In the genomic region with DNA sequence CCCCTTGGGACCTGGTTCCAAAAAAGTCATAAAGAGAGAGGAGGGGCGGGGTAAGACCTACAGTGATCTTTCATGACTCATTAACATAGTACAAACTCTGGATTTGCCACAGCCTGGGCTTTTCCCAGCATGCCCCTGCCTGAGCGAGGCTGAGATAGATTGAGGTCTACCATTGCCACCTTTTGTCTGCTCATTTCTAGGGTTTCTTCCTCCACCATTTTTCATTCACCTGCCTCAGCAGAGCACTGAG, we compare ENCODE assay signal across 18 mouse cellular contexts. TPM values are rescaled to one million over a fixed set of nuclear protein-coding genes. Genes with fewer than 3 reads are reported as not detected.
DNase-seq lines count a peak whose midpoint lies in the region; ATAC-seq and TF ChIP-seq lines count a peak whose summit lies in the region.
"Had no signal": no experiment of that assay in that cellular context is flagged by ENCODE, and none has a peak within 500 bp of the region (broad histone marks: within the 10 kb centered on the region; RNA-seq: fewer than 3 reads in every experiment).

No protein-coding gene starts in this region.

- H3K4me2 ChIP-seq in forebrain, embryonic 14.5 days (ENCODE audit: low read length) = no peak overlapping the region
- no peak overlapping the region for H3K4me2 ChIP-seq in forebrain, embryonic 15.5 days (replicated peaks)
- no peak overlapping the region for H3K4me2 ChIP-seq in midbrain, embryonic 15.5 days
- H3K4me2 ChIP-seq in CH12.LX (ENCODE audit: insufficient read depth, low read depth, poor library complexity, severe bottlenecking) = peak overlapping the region; percentile 79
- H3K4me2 ChIP-seq in limb, embryonic 15.5 days = no peak overlapping the region
- H3K4me2 ChIP-seq: heart, embryonic 15.5 days; hindbrain, embryonic 13.5 days had no signal

- WGBS in forebrain, embryonic 14.5 days = 79% methylated on average over 2 of the region's 2 CpGs
- 85% methylated on average over 2 of the region's 2 CpGs for WGBS in forebrain, embryonic 15.5 days
- 86% methylated on average over 2 of the region's 2 CpGs for WGBS in midbrain, embryonic 10.5 days
- WGBS in midbrain, embryonic 15.5 days = 87% methylated on average over 2 of the region's 2 CpGs
- 87% methylated on average over 2 of the region's 2 CpGs for WGBS in limb, embryonic 15.5 days

- no peaks in the 10 kb centered on the region for H3K27me3 ChIP-seq in forebrain, embryonic 14.5 days (replicated peaks; ENCODE audit: control insufficient read depth, insufficient read depth, low read length)
- no peaks in the 10 kb centered on the region for H3K27me3 ChIP-seq in forebrain, embryonic 15.5 days
- H3K27me3 ChIP-seq in midbrain, embryonic 10.5 days (ENCODE audit: low read depth, poor library complexity, severe bottlenecking) = no peaks in the 10 kb centered on the region
- H3K27me3 ChIP-seq in midbrain, embryonic 15.5 days (replicated peaks) = no peaks in the 10 kb centered on the region
- no peaks in the 10 kb centered on the region for H3K27me3 ChIP-seq in CH12.LX (replicated peaks)
- H3K27me3 ChIP-seq in limb, embryonic 15.5 days = no peaks in the 10 kb centered on the region
- H3K27me3 ChIP-seq: heart, embryonic 15.5 days; hindbrain, embryonic 13.5 days had no signal

- no peak for TF ChIP-seq CTCF in CH12.LX (conservative IDR thresholded peaks at IDR 0.05 in 1 of 2, IDR thresholded peaks at IDR 0.05 in 1 of 2; ENCODE audit: low read depth in 2 of 2, low read length in 2 of 2)

- no peak for DNase-seq in forebrain, embryonic 14.5 days (ENCODE audit: low spot score)
- no peak for DNase-seq in midbrain, embryonic 10.5 days (ENCODE audit: low spot score)
- peak; percentile 80 for DNase-seq in CH12.LX (ENCODE audit: extremely low read depth)
- no peak for DNase-seq in kidney, postnatal 10 days
- DNase-seq: adrenal gland, adult 8-10 months; adrenal gland, postnatal 36 days; cerebellum, adult 2 months; heart, postnatal 14 days had no signal

- dilution Hi-C loops in CH12.LX (cut with MboI; ENCODE audit: extremely low pct_ligation_motif_present, extremely low pct_unique_long_range_greater_than_20kb, low sequenced_read_pairs) = no loop called here

- no peak; the same call in none of the 2 replicates for TF ChIP-seq RAD21 in CH12.LX (IDR thresholded peaks at IDR 0.05; ENCODE audit: low read depth, low read length)

- TF ChIP-seq POLR2A in CH12.LX (IDR thresholded peaks at IDR 0.05; ENCODE audit: low read depth, low read length) = no peak

- H3K79me2 ChIP-seq in CH12.LX (replicated peaks; ENCODE audit: control insufficient read depth, extremely low read depth, insufficient read depth, poor library complexity, severe bottlenecking) = no peaks in the 10 kb centered on the region

- in situ Hi-C loops in CH12.LX (cut with MboI; ENCODE audit: low pct_ligation_motif_present, low pct_unique_long_range_greater_than_20kb, low sequenced_read_pairs) = no loop called here

- no peak for ATAC-seq in forebrain, embryonic 14.5 days
- ATAC-seq in forebrain, embryonic 15.5 days (replicated peaks) = no peak
- no peak for ATAC-seq in midbrain, embryonic 15.5 days (replicated peaks)
- ATAC-seq in limb, embryonic 15.5 days (ENCODE audit: insufficient number of reproducible peaks, low FRiP score, low TSS enrichment, low read depth) = no peak

- H3K36me3 ChIP-seq in forebrain, embryonic 14.5 days (ENCODE audit: control insufficient read depth, insufficient read depth, low read length) = no peaks in the 10 kb centered on the region
- no peaks in the 10 kb centered on the region for H3K36me3 ChIP-seq in forebrain, embryonic 15.5 days
- no peaks in the 10 kb centered on the region for H3K36me3 ChIP-seq in midbrain, embryonic 10.5 days
- H3K36me3 ChIP-seq in midbrain, embryonic 15.5 days (replicated peaks) = no peaks in the 10 kb centered on the region
- H3K36me3 ChIP-seq in CH12.LX (replicated peaks in 1 of 2; ENCODE audit: control insufficient read depth in 1 of 2, insufficient read depth in 1 of 2, low read length in 1 of 2) = no peaks in the 10 kb centered on the region
- H3K36me3 ChIP-seq in limb, embryonic 15.5 days = no peaks in the 10 kb centered on the region
- H3K36me3 ChIP-seq: G1E; heart, embryonic 10.5 days; heart, embryonic 15.5 days; hindbrain, embryonic 13.5 days had no signal

- H3K9ac ChIP-seq in forebrain, embryonic 14.5 days (ENCODE audit: low read length) = no peak overlapping the region
- H3K9ac ChIP-seq in forebrain, embryonic 15.5 days (replicated peaks) = no peak overlapping the region
- H3K9ac ChIP-seq in midbrain, embryonic 15.5 days = no peak overlapping the region
- peak overlapping the region; percentile 30; the same call in 1 of the 2 replicates for H3K9ac ChIP-seq in CH12.LX (ENCODE audit: insufficient read depth, low read depth)
- H3K9ac ChIP-seq in limb, embryonic 15.5 days = no peak overlapping the region
- H3K9ac ChIP-seq: forebrain, postnatal 0 days; heart, embryonic 15.5 days; hindbrain, embryonic 13.5 days had no signal

- no peak; the same call in 1 of the 2 replicates for TF ChIP-seq EP300 in CH12.LX (IDR thresholded peaks at IDR 0.05; ENCODE audit: low read length)

- peak overlapping the region; percentile 46; the same call in 1 of the 2 replicates for H3K27ac ChIP-seq in forebrain, embryonic 14.5 days (ENCODE audit: low read depth, low read length)
- no peak overlapping the region for H3K27ac ChIP-seq in forebrain, embryonic 15.5 days (replicated peaks)
- H3K27ac ChIP-seq in midbrain, embryonic 10.5 days (replicated peaks) = peak overlapping the region; percentile 67; the same call in 1 of the 2 replicates
- H3K27ac ChIP-seq in midbrain, embryonic 15.5 days = no peak overlapping the region
- no peak overlapping the region for H3K27ac ChIP-seq in CH12.LX (ENCODE audit: insufficient read depth, low read depth)
- peak overlapping the region; percentile 47; the same call in 1 of the 2 replicates for H3K27ac ChIP-seq in limb, embryonic 15.5 days
- H3K27ac ChIP-seq: heart, embryonic 10.5 days; heart, embryonic 15.5 days; hindbrain, embryonic 13.5 days; hindbrain, postnatal 0 days had no signal

- H3K4me1 ChIP-seq in forebrain, embryonic 14.5 days (ENCODE audit: control insufficient read depth, insufficient read depth, low read length) = peaks cover 6% of the 10 kb centered on the region
- H3K4me1 ChIP-seq in forebrain, embryonic 15.5 days = peaks cover 29% of the 10 kb centered on the region
- peaks cover 12% of the 10 kb centered on the region; the same call in 1 of the 2 replicates for H3K4me1 ChIP-seq in midbrain, embryonic 10.5 days
- peaks cover 5% of the 10 kb centered on the region; the same call in 1 of the 2 replicates for H3K4me1 ChIP-seq in midbrain, embryonic 15.5 days
- H3K4me1 ChIP-seq in CH12.LX (ENCODE audit: control insufficient read depth in 1 of 2, insufficient read depth in 2 of 2) = peaks cover 12 to 33% of the 10 kb centered on the region in 2 experiments
- H3K4me1 ChIP-seq in limb, embryonic 15.5 days = peaks cover 8% of the 10 kb centered on the region; the same call in 1 of the 2 replicates
- H3K4me1 ChIP-seq: heart, embryonic 10.5 days had no signal

- no peaks in the 10 kb centered on the region for H3K9me3 ChIP-seq in forebrain, embryonic 14.5 days (replicated peaks; ENCODE audit: control insufficient read depth, low read length)
- H3K9me3 ChIP-seq in forebrain, embryonic 15.5 days = no peaks in the 10 kb centered on the region
- no peaks in the 10 kb centered on the region for H3K9me3 ChIP-seq in midbrain, embryonic 10.5 days (replicated peaks)
- no peaks in the 10 kb centered on the region for H3K9me3 ChIP-seq in midbrain, embryonic 15.5 days
- H3K9me3 ChIP-seq in CH12.LX (replicated peaks; ENCODE audit: low read length) = peaks cover 9% of the 10 kb centered on the region
- H3K9me3 ChIP-seq in limb, embryonic 15.5 days = no peaks in the 10 kb centered on the region
- H3K9me3 ChIP-seq: G1E; heart, embryonic 10.5 days; heart, embryonic 15.5 days; hindbrain, embryonic 13.5 days had no signal

- no peak overlapping the region for H3K4me3 ChIP-seq in forebrain, embryonic 14.5 days (ENCODE audit: low read depth, low read length)
- no peak overlapping the region for H3K4me3 ChIP-seq in forebrain, embryonic 15.5 days
- H3K4me3 ChIP-seq in midbrain, embryonic 10.5 days = no peak overlapping the region
- no peak overlapping the region for H3K4me3 ChIP-seq in midbrain, embryonic 15.5 days
- H3K4me3 ChIP-seq in CH12.LX (replicated peaks in 1 of 3; ENCODE audit: low read depth in 2 of 3, low read length in 2 of 3, poor library complexity in 1 of 3) = peak overlapping the region in 1 of 3 experiments; percentile 12
- H3K4me3 ChIP-seq in limb, embryonic 15.5 days = no peak overlapping the region
- H3K4me3 ChIP-seq: heart, embryonic 10.5 days; heart, embryonic 15.5 days; hindbrain, embryonic 13.5 days had no signal

TF ChIP-seq in CH12.LX, 34 proteins besides CTCF, POLR2A, EP300 and RAD21 (continues in another document):
- peak; percentile 48; the same call in 1 of the 2 replicates for TF ChIP-seq MEF2A (IDR thresholded peaks at IDR 0.05; ENCODE audit: borderline replicate concordance, low read depth, low read length)
- TF ChIP-seq UBTF (IDR thresholded peaks at IDR 0.05; ENCODE audit: low read depth, low read length) = no peak
- 0 out of 2 replicates have a peak, but pooled peaks have one; percentile 44 for TF ChIP-seq RCOR1 (conservative IDR thresholded peaks at IDR 0.05; ENCODE audit: low read depth, low read length)
- TF ChIP-seq ETS1 (conservative IDR thresholded peaks at IDR 0.05; ENCODE audit: low read depth, low read length) = peak; percentile 41; the same call in 1 of the 2 replicates
- TF ChIP-seq MAX (IDR thresholded peaks at IDR 0.05; ENCODE audit: low read length) = 0 out of 2 replicates have a peak, but pooled peaks have one; percentile 37
- peak; percentile 76; the same call in 1 of the 2 replicates for TF ChIP-seq IRF4 (IDR thresholded peaks at IDR 0.05; ENCODE audit: low read depth, low read length)
- TF ChIP-seq TCF12 (IDR thresholded peaks at IDR 0.05; ENCODE audit: low read depth, low read length) = 0 out of 2 replicates have a peak, but pooled peaks have one; percentile 52
- no peak for TF ChIP-seq ZKSCAN1 (IDR thresholded peaks at IDR 0.05; ENCODE audit: borderline replicate concordance, low read depth, low read length)
- no peak for TF ChIP-seq NELFE (IDR thresholded peaks at IDR 0.05; ENCODE audit: low read depth, low read length)
- no peak for TF ChIP-seq ZMIZ1 (IDR thresholded peaks at IDR 0.05; ENCODE audit: low read depth, low read length)
- TF ChIP-seq ELF1 (IDR thresholded peaks at IDR 0.05; ENCODE audit: low read depth, low read length) = no peak

RNA-seq across cellular contexts. Expression of gene Vwa3b, which starts 55.7 kb away (rescaled TPM):
- polyA plus RNA-seq in forebrain, embryonic 14.5 days (2014; fragmentation: Nextera tagmentation; extraction: Ambion mirVana) = 0.90 and 1.1 TPM in 2 replicates
- 1.0 and 1.4 TPM in 2 replicates for polyA plus RNA-seq in forebrain, embryonic 15.5 days (2015; fragmentation: Nextera tagmentation; extraction: Ambion mirVana)
- 0.21 and 0.35 TPM in 2 replicates for polyA plus RNA-seq in midbrain, embryonic 10.5 days (2016; fragmentation: Nextera tagmentation; extraction: Ambion mirVana)
- 0.66 and 1.3 TPM in 2 replicates for polyA plus RNA-seq in midbrain, embryonic 15.5 days (2015; fragmentation: Nextera tagmentation; extraction: Ambion mirVana)
- total RNA-seq in CH12.LX (2012; rRNA removed) (not detected in 2 replicates), CH12.LX (2014; rRNA removed) (not detected in 2 replicates)
- polyA plus RNA-seq in CH12.LX (2012; ENCODE audit: insufficient read length, low read depth) = not detected in 2 replicates
- 1.2 and 1.7 TPM in 2 replicates for polyA plus RNA-seq in limb, embryonic 15.5 days (2015; fragmentation: Nextera tagmentation; extraction: Ambion mirVana)
- total RNA-seq: hematopoietic stem cell, adult 5-6 weeks had no signal
- polyA plus RNA-seq: G1E; heart, embryonic 10.5 days had no signal

Comparison
In these comparisons a context has a peak if more than half of its experiments do, and no peak if none do; other contexts are left out.
1. H3K27ac ChIP-seq: peak in forebrain, embryonic 14.5 days (single experiment), midbrain, embryonic 10.5 days (single experiment) and limb, embryonic 15.5 days (single experiment); none in forebrain, embryonic 15.5 days (single experiment), midbrain, embryonic 15.5 days (single experiment) and CH12.LX (single experiment).